Mouse (Mus musculus) kidney, postnatal 25 days (tissue): ENCODE results near the gene Myh6.
"Not testable (repeated sequence)": the region's sequence is repeated elsewhere in the genome, so short reads cannot be mapped to it uniquely, and the experiment has no call there.

Experiments
- DNase-seq, 2 experiments: peaks; one replicate each; pipeline ENCODE4 v3.0.0; 2021; ENCODE audit warnings: mixed read lengths in 2 of 2

Gene Myh6

DNA sequence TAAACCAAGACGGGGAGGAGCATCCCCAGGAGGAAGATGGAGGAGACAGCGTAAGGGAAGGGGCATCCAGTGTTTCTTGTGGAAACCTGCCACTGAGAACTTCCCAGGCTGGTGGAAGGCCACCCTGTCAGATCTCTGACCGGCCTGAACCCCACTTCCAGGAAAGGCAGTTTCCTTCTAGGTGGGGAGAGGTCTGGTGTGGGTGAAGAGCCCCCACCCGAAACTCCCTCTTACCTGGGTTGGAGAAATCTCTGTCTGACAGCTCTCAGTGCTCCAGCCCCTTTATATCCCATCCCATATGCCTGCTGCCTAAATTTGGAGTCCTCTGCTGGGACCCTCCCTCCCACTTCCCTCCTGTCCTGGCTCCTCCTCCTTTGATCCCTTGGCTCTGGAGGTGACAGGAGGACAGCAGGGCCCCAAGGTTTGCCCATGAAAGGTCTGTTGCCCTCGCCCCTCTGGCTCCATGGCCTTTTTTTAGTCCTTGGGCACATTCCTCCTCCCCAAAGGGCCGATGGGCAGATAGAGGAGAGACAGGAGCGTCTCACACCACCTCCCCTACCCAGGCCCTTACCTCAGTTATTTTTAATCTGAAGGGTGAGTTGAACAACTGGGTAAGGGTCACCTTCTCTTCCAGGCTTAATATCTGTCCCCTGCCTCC, at the start of gene Myh6:
Gene Myh6, minus strand, starts transcription at position 608 of the 658 bp plus-strand sequence.
- no peak for DNase-seq

GRCm38 (mm10) chr14:55015767-55016111, 49.0 kb upstream of the Myh6 start:
- DNase-seq = peak in 1 of 2 experiments; percentile 18

DNA sequence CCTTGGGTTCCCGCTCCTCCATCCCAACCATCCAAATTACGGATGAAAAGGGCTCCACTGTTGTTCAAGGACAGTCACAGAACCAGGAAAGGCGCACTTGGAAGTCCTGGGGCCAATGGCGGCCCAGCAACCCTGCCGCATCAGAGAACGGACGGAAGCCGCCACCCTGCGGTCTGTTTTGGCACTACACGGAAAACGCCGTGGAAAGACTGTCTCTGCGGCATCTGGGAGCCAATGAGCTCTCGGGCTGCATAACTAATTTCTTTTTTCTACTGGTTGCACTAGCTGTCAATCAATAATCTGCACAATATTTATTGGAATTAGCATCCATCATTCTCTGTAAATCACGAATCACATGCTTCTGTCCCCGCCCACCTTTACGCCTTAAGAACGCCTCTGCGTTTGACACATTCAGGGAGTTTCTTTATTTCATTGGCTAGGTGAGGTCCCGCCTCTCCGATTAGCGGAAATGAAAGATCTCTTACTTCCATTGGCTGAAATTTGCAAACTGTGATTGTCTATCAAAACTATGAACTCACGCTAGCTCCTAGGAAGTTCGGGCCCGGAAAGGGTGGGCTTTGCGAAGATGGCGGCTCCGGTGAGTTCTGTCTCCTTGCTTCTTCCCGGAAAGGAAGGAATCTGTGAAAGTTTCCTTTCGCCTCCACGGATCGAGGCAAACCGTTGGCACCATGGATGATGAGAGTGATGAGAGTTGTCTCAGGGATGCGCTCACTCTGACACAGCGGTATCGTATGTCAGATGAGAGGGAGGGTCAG, 48.5 kb upstream of the Myh6 start, which contains the start of gene Ngdn:
Gene Ngdn, plus strand, starts transcription at position 464 of the 776 bp plus-strand sequence.
- peak; percentile 98 for DNase-seq

DNA sequence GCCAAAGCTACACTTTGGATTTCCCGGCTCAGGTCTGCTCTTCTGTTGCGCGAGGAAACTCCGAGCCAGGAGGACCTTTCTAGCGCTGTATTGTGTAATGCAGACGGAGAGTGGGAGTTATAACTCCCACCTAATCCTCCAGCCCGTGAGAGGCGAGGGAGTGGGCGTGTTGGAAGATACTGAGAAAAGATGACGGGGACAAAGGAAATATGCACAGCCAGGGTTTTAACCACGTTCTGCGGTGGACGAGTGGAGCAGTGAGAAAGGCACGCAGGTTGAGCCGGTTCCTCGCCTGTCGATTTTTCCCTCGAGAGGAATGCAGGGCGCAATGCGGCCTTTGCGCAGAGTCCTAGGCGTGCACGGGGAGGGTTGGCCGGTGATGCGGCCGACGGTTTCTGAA, 47.9 kb upstream of the Myh6 start:
- DNase-seq = no peak

DNA sequence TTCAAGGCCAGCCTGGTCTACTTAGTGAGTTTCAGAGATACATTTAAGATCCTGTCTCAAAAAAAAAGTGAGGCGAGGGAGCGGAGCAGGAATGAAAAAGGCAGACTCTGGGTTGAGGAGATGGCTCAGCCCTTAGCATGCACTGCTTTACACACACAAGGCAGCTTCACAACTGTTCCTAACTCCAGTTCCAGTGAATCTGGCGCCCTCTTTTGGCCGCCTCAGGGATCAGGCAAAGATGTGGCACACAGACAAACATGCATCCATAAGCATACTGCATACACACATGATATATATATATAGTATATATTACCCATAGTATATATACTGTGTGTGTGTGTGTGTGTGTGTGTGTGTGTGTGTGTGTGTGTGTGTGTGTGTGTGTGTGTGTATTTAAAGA, 44.4 kb upstream of the Myh6 start:
- DNase-seq = peak in 1 of 2 experiments; percentile 34

DNA sequence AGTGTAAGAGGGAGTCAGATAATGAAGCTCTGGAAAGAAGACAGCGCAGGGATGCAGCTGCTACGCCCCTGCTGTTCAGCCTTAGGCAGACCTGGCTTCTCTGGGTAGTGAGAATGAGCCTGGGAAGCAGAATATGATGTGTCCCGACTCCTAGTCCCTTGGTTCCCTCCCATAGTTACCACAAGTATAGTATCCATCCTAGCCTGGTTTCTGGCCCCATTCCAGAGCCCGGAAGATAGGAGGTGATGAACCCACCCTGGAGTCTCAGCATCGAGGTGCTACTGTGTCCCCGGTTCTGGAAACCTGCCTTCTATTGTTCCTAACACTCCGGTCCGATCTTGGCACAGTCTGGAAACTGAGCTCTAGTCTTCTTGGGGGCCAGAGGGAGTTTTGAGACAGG, 41.7 kb upstream of the Myh6 start:
- no peak for DNase-seq

DNA sequence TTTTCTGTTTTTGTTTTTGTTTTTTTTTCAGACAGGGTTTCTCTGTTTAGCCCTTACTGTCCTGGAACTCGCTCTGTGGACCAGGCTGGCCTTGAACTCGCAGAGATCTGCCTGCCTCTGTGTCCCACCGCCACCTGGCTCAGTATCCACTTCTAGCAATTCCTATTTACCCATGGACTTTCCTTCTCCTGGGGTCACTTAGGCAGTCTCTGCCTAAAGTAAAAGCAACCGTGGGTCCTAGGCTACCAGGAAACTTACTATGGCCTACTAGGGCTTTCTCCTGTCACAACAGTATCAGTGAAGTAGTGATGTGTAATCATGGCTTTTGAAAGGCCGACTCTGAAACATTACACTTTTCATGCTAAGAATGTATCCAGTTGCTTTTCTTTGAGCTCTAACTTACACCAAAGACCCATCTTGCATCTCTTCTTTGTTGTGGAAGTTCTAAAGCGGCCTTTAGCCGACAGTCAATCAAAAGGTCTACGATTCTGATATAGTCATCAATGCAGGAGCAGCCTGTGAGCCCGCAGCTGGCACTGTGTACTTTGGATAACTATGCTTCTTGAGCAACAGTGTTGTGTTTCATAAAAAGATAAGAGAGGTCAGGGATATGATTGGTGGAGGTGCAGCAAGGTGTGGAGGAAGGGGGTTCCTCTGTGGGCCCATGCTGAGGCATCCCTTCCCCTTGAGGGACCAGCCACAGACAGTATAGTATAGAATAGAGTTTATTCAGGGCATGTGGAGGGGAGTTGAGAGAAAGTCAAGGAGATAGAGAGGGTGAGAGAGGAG, 40.6 kb upstream of the Myh6 start:
- DNase-seq = no peak

DNA sequence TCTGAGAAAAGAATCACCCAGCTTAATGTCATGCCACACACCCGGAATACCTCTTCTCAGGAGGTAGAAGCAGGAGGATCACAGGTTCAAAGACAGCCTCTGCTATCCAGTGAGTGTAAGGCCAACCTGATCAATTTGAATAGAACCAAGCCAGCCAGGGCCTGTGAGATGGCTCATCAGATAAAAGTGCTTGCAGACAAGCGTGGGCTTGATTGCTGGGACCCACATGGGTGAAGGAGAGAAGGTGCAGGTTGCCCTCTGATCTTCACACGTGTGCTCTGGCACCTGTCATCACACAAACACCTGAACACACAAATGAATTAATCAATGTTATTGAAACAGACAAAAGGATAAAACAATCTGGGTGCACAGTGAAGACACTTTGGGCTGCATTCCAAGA, 39.8 kb upstream of the Myh6 start:
- DNase-seq = no peak

DNA sequence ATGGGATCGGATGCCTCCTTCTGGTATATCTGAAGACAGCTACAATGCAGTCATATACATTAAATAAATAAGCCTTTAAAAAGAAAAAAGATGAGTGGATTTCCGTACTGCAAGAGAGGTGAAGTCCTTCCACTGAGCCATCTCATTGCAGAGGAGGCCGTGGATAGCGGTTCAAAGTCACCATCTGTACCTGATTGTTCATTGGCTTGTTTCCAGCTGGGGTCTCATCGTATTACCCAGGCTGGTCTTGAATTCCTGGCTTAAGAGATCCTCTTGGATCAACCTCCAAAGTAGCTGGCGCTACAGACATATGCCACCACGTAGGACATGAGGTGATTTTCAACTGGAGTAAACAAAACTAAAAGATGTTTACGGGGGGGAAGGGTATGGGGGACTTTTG, 39.2 kb upstream of the Myh6 start:
- no peak for DNase-seq

- no peak for DNase-seq
Observed at GRCm38 (mm10) chr14:55005506-55005905, 38.8 kb upstream of the Myh6 start.

DNA sequence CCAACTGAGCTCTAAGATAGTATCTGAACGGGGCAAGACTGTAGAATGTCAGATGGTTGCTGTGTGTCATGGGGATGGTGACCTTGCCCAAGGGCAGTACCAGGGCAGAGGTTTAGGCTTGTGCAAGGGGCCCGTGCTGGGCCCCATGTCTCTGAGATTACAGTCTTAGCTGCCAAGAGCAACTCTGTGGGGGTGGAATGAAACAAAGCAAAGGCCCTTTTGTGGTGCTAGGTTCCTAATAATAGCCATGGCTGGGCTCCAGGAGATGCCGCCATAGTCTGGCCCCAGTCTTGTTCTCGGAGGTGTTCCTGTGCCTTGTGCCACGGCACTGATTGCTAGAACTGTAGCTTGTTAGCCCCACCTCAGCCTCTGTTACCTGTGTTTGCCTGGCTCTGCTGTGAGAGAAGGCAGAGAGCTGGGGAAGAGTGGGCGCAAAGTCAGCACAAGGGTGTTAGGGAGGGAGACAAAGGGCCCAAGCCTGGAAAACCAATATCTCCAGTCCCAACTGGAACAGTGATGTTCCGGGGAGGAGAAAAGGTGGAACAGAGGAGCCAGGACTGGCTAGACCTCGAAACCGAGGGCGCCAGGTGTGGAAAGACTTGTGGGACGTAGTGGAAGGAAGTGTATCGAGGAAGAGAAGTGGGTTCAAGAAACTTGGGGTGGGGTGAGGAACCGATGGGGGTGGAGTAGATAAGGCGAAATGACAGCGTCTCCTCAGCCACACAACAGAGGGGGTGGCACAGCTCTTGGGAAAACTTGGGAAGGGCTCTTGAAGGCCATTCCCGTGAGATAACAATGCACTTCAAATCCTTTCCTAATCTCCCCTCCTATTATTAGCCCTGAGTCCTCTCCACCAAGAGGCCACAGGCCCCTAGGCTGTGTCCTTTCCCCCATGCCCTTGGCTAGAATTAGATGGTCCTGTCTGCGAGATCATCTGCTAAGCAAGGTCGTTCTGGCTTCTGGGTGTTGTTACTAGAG, 37.4 kb upstream of the Myh6 start:
- no peak for DNase-seq

GRCm38 (mm10) chr14:55002687-55003120, 36.0 kb upstream of the Myh6 start:
- DNase-seq = no peak

DNA sequence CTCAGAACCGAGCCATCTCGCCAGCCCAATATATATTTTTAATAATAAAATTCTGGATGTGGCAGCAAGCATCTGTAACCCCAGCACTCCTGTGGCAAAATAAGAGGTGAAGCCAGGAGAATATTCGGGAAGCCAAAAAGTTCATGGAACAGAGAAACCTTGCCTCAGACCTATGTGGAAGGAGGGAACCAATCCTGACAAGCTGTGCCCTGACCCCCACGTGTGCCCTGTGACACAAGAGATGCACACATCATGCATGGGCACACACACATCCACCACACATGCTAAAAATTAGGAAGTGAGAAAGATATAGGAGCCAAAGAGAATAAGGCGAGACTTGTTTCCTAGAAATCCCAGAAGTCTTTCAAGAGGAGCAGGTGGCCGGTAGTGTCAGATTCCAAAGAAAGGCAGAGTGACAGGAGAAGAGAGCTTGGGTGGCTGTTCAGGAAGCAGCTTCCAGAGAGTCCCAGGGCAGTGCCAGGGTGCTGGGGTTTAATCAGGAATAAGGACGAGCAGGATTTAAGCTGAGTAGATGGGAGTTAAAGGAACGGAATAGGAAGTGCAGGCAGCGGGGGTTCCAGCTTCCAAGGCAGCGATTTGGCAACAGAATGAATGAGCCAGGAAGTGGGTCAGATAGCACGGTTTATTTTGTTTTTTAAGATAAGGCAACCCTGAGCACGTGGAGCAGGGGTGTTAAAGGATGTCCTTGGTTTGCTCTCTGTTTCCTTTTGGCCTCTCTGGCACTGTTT, 35.4 kb upstream of the Myh6 start:
- no peak for DNase-seq

DNA sequence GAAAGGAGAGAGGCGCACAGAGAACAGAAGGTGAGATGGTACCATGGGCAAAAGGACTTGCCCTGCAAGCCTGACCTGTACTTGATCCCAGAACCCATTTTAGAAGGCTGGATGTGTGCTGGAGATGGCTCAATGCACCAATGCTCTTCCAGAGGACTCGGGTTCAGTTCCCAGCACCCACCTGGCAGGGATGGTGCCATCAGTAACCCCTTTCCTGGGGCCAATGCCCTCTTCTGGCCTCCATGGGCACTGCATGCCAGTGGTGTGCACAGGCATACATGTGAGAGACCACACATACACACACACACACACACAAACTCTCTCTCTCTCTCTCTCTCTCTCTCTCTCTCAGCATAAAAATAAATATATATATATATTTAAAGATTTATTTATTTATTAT, 34.7 kb upstream of the Myh6 start:
- no peak for DNase-seq

DNA sequence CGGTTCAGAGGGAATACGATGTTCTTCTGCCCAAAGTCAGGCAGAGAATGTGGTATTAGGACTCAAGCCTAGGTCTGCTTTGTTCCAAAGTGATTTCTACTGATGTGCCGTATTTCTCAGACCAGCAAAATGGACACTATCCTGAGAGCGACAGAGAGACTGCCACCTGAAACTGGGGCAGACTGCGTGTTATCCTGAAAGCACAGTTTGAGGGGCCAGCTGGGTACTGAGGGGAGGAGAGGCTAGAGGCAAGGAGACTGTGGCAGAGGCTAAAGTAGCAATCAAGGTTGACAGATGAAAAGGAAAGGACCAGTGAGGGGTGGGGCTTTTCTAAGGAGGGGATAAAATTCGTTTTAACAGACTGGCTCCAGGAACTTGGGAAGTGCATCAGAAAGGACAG, 34.1 kb upstream of the Myh6 start:
- DNase-seq = no peak

- not testable (repeated sequence) for DNase-seq
Observed at GRCm38 (mm10) chr14:54999868-55000267, 33.1 kb upstream of the Myh6 start.

DNA sequence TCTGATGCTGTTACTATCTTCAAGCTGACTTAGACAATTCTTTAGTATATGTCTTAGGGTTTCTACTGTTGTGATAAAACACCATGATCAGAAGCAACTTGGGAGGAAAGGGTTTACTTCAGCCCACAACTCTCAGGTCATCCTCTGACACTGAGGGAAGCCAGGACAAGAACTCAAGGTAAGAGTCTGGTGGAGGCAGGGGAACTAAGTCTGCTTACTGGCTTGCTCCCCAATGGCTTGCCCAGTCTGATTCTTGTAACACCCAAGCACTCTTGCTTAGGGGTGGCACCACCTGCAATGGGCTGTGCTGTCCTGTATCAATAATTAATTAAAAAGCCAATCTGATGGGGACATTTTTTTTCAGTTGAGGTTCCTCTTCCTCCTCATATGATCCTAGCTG, 32.0 kb upstream of the Myh6 start:
- DNase-seq = no peak

DNA sequence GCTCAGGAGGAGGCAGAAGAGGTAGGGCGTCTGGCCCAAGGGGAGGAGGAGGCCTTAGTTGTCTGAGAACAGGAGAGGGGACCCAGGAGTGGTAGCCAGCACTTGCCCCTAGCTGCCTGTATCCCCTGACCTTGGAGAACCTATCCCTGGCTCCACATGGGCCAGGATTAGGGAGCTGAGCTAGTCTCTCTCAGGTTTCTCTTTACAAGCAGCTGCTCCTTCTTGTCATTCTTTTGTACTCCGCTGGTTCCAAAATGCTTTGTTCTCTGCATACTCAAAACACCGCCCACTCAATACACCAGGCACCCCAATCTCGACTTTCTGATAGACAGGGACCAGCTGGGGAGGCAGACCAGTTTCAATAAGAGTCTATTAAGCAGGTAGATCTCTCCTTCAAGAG, 30.6 kb upstream of the Myh6 start:
- no peak for DNase-seq

- no peak for DNase-seq
Observed at GRCm38 (mm10) chr14:54996793-54997192, 30.1 kb upstream of the Myh6 start.

DNA sequence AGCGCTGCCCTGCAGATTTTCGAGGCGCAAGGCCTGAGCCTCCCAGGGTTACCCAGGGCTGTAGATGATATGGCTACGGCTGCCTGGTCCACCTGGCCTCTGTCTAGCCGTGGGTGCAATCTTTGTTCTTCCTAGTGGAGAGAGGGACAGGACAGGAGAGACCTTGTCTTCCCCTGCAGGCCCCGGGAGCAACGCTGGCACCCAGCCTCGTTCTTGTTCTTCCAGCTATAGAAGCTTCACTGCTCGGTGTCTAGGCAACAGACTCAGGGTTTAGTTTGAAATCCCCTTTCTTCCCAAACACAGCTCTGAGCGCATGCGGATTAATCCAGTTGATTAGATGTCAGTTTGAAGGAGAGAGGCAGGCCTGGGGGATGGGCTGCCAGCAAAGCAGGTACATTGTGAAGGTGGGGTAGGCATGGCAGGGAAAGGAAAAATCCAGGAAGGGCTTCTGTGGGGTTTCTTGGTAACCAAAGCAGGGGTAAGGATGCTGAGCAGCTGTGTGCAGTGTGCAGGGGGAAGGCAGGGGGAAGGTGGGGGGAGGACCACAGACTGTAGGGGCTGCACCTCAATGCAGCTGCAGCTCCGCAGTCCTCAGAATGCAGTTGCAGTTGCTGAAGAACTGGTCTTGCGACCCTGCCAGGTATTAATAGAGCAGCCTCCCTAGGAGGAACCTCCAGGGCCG, 28.9 kb upstream of the Myh6 start:
- no peak for DNase-seq

DNA sequence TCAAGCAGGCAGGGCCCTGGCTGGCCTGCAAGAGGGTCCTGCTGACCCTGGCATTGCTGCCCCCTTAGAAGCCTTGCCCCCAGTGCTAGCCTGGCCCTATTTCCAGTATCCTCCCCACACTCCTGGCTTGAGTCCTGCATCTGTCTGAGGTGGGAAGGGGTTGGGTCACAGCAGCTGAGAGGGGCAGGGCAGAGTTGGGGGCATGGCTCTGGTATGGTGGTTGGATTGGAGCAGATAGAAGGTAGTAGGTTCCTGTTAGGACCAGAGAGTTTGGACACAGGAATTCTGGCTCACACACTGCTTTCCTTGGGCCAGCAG, 28.1 kb upstream of the Myh6 start:
- no peak for DNase-seq
